Mouse (Mus musculus) E14TG2a.4 (cell line): Measurements from ENCODE around the gene Mindy2.

Source experiments
- CTCF ChIP-seq: conservative IDR thresholded peaks from 2 replicates; pipeline ENCODE4 v1.5.1; 2014; ENCODE audit warnings: low read length
- NANOG ChIP-seq: IDR thresholded peaks from 2 replicates; pipeline ENCODE4 v1.6.1; 2014; ENCODE audit warnings: borderline replicate concordance, low read length, mixed read lengths
- POU5F1 ChIP-seq: IDR thresholded peaks from 2 replicates; pipeline ENCODE4 v1.6.1; 2014; ENCODE audit warnings: low read length, borderline replicate concordance

DNA sequence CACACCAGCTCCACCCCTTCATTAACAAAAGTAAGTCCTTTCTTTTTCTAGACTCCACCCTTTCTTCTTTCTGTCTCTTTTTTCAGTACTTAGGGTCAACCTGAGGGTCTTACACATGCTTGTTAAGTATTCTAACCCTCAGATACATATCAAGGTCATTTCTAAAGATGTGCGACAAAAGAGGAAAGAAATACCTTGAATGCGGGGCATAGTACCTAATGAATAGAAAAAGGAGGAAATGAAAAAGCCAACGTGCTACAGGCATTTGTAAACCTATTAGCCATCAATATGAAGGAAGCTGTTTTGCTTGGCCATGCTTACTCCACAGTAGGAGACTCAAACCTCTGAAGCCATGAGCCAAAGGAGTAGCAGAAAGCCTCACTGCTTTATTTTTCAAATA is 33.0 kb upstream of the Mindy2 start:
- TF ChIP-seq CTCF, result no peak
- no peak for TF ChIP-seq POU5F1
- no peak for TF ChIP-seq NANOG
